Mouse (Mus musculus) thymus, adult 2 months (tissue): ENCODE measurements around the gene E4f1.

Experiments used
- CTCF ChIP-seq: fragments of 200-500 bp; IDR thresholded peaks from 2 replicates; pipeline ENCODE4 v1.5.1; 2012; ENCODE audit warnings: mild to moderate bottlenecking, control low read depth, low read length, moderate library complexity, borderline replicate concordance; ENCODE audit not compliant: control insufficient read depth, poor library complexity, insufficient read depth; ENCODE audit errors: extremely low read depth
- POLR2A ChIP-seq: fragments of 200-500 bp; IDR thresholded peaks from 2 replicates; pipeline ENCODE4 v1.6.1; 2012; ENCODE audit warnings: mild to moderate bottlenecking, low read length, control low read depth, moderate library complexity; ENCODE audit not compliant: control insufficient read depth, poor library complexity, insufficient read depth; ENCODE audit errors: extremely low read depth

DNA sequence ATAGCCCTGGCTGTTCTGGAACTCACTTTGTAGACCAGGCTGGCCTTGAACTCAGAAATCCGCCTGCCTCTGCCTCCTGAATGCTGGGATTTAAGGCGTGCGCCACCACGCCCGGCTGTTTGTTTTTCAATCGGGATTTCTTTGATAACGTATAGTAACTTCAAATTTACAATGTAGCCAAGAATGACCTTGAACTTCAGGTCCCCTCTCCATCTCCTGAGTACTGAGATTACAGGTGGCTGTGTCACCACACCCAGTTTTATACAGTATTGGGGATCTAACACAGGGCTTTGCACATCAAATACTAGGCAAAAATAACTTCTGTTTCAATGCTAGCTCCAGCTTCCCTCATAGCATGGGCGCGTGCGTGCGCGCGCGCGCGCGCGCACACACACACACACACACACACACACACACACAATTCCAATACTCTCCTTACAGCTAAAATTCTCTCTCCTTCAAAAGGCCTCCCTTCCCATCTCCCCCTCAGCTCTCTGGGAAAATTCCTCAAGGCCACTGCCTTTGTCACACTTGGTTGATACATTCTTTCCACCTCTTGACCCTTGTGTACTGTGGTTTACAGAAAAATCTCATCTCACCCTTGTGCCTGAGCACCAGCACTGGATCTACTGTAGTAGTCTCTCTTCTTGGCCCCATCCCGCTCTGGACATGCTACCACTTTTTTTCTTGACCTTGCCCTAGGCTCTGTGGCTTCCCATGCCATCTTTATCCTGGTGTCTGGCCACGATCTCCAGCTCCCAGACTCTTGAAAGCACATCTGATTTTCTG is 11.1 kb upstream of the E4f1 start:
- TF ChIP-seq CTCF (no peak), POLR2A (no peak)
